Mouse (Mus musculus): ENCODE data around the gene Trhde. TPM values are rescaled to one million over a fixed set of nuclear protein-coding genes. Genes with fewer than 3 reads are reported as not detected.

The Trhde gene
- polyA plus RNA-seq, 1 experiment from 2014 or later, result not detected

DNA sequence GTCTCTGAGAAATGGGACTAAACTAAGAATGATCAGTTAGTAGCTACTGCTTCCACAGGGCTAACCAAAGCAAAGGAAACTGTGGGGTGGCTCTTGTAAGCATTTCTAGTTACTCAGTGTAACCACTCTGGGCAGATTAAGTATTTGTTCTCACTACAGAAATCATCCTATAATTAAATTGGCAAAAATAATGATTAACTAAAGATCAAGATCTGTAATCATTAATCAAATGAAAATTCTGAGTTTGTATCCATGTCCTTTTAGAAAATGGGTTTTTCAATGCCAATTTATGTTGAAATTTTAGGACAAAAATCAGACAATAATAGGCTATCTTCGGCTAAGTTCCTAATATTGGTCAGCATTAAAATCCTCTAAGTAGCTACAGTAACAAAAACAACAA lies 4.4 kb downstream of the Trhde start:
- ATAC-seq (ENCODE audit: extremely low read depth, insufficient number of reproducible peaks, low FRiP score, low TSS enrichment), result no peak
- Histone ChIP-seq H3K36me3 (no peaks in the 10 kb centered on the region), H3K4me2 (no peak overlapping the region), H3K27ac (replicated peaks) (no peak overlapping the region), H3K27me3 (replicated peaks) (peaks cover 59% of the 10 kb centered on the region), H3K4me3 (no peak overlapping the region), H3K4me1 (peaks cover 21% of the 10 kb centered on the region), H3K9me3 (no peaks in the 10 kb centered on the region), H3K9ac (no peak overlapping the region)
- WGBS, result 65% methylated on average over 1 of the region's 1 CpGs

DNA sequence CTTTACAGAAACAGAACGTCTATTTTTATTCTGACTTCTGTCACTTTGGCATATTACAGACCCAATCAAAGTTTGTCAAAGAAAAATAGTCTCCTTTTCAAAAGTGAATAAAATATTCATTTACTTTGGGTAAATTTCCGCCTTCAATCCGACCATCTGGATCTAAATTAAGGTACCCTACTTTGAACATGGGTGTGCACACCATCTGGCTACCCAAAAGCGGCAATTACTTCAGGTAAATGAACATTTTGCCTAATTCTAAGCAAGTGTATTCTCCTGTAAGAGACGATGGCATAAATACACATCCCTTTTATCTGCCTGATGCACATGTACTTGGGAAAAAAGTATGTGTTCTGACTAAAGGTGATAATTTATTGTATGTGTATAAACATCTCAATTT lies 5.2 kb downstream of the Trhde start:
- Histone ChIP-seq H3K4me2 (no peak overlapping the region), H3K27me3 (replicated peaks) (peaks cover 51% of the 10 kb centered on the region), H3K27ac (replicated peaks) (no peak overlapping the region), H3K4me3 (no peak overlapping the region), H3K9ac (no peak overlapping the region), H3K9me3 (no peaks in the 10 kb centered on the region), H3K4me1 (peaks cover 17% of the 10 kb centered on the region), H3K36me3 (no peaks in the 10 kb centered on the region)
- no peak for ATAC-seq (ENCODE audit: extremely low read depth, insufficient number of reproducible peaks, low FRiP score, low TSS enrichment)
- 61% methylated on average over 5 of the region's 5 CpGs for WGBS

DNA sequence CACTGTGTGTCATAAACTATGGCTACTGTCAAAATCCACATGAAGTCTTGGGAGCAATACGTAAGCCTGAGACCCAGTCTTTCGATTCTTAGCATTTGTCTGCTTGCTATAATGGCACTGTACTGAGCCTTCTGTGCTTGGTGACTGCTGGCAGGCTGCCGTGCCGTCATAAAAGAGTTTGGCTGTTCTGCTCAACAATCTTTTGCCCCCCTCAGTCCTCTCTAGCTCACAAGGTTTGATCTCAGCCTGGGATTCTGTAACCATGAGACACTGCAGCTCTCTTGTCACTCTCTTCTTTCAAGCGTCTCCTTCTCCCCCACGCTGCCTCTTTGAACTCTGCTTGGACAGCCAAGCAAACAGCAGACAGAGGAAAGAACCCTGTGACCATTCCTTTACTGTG lies 7.9 kb downstream of the Trhde start:
- Histone ChIP-seq H3K9me3 (no peaks in the 10 kb centered on the region), H3K9ac (no peak overlapping the region), H3K4me1 (no peaks in the 10 kb centered on the region), H3K4me2 (no peak overlapping the region), H3K36me3 (no peaks in the 10 kb centered on the region), H3K4me3 (no peak overlapping the region), H3K27me3 (replicated peaks) (peaks cover 25% of the 10 kb centered on the region), H3K27ac (replicated peaks) (no peak overlapping the region)
- ATAC-seq (ENCODE audit: extremely low read depth, insufficient number of reproducible peaks, low FRiP score, low TSS enrichment), result no peak
- 62% methylated on average over 6 of the region's 6 CpGs for WGBS

DNA sequence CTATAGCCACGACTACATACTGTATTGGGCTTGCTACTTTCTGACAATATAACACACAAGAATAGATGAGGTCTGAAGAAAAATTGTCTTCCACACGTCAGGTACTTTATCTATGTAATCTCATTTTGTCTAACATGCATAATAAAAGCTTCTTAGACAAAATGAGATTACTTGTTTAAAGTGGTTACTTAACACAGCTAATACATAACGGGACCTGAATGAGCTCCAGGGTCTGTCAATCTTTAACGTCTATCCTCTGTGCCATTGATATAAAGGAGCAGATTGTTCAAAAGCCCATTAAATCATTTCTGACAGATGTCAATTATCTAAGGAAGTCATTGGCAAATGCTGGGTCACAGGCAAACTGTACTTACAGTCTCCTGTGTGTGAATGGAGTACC lies 36.2 kb downstream of the Trhde start:
- Histone ChIP-seq H3K4me2 (no peak overlapping the region), H3K4me3 (no peak overlapping the region), H3K4me1 (no peaks in the 10 kb centered on the region), H3K27ac (replicated peaks) (no peak overlapping the region), H3K9ac (no peak overlapping the region), H3K27me3 (replicated peaks) (no peaks in the 10 kb centered on the region), H3K9me3 (no peaks in the 10 kb centered on the region), H3K36me3 (no peaks in the 10 kb centered on the region)
- WGBS, result 68% methylated on average over 4 of the region's 4 CpGs
- ATAC-seq (ENCODE audit: extremely low read depth, insufficient number of reproducible peaks, low FRiP score, low TSS enrichment), result no peak

DNA sequence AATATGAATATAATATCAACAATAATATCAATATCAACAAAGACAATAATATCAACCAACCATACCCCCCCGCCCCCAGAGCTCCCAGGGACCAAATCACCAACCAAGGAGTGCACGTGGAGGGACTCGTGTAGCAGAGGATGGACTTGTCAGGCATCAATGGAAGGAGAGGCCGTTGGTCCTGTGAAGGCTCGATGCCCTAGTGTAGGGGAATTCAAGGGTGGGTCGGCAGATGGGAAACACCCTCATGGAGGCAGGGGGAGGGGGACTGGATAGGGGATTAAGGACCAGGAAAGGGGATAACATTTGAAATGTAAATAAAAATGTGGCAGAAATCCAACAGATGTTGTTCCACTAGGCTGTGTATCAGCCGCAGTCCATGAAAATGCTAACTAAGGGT lies 40.0 kb downstream of the Trhde start:
- Histone ChIP-seq H3K4me3 (no peak overlapping the region), H3K27me3 (replicated peaks) (no peaks in the 10 kb centered on the region), H3K9ac (no peak overlapping the region), H3K36me3 (no peaks in the 10 kb centered on the region), H3K9me3 (no peaks in the 10 kb centered on the region), H3K4me1 (no peaks in the 10 kb centered on the region), H3K4me2 (no peak overlapping the region), H3K27ac (replicated peaks) (no peak overlapping the region)
- WGBS, result 72% methylated on average over 7 of the region's 7 CpGs
- ATAC-seq (ENCODE audit: extremely low read depth, insufficient number of reproducible peaks, low FRiP score, low TSS enrichment), result no peak

DNA sequence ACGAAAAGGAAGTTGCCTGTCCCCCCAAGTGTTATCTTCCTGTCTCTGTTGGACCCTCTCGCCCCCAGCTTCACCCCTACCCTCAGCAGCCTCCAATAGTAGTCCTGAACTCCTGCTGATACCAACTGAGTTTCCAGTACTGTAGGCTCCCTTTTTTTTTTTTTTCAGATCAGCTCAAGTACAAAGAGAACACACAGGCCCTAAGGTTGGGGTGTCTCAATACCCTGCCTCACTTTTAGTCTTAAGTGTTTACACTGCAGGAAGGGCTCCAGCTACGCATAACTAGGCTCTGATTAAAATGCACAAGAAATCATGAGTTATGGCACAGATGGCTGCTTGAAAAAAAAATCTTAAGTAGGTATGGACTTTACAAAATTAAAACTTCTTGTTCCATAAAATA lies 42.9 kb downstream of the Trhde start:
- WGBS, result 50% methylated on average over 3 of the region's 3 CpGs
- H3K27ac ChIP-seq (replicated peaks), result no peak overlapping the region

DNA sequence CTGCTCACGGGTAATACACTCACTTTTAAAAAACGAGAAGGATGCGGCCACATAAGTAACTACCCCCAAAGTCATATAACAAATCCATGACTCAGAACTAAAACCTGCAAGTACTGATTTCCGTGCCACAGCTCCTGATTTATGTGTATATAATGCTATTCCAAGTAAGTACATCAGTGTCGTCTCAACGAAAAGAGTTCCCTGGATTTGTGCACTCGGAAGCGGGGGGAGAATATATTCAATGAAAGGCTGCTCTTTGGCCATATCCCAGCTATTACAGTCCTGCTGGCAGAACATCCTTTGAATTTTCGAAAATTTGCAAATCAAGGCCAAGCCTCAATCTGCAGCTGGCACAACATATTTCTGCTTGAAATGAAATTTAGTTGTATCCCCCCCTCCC lies 43.5 kb downstream of the Trhde start:
- H3K4me2 ChIP-seq, result no peak overlapping the region
- no peak for ATAC-seq (ENCODE audit: extremely low read depth, insufficient number of reproducible peaks, low FRiP score, low TSS enrichment)
- H3K4me3 ChIP-seq, result no peak overlapping the region
- no peaks in the 10 kb centered on the region for H3K4me1 ChIP-seq
- no peaks in the 10 kb centered on the region for H3K36me3 ChIP-seq
- H3K27me3 ChIP-seq (replicated peaks), result no peaks in the 10 kb centered on the region
- no peak overlapping the region for H3K9ac ChIP-seq
- no peak overlapping the region for H3K27ac ChIP-seq (replicated peaks)
- H3K9me3 ChIP-seq, result no peaks in the 10 kb centered on the region
- 74% methylated on average over 9 of the region's 9 CpGs for WGBS

More for the DNA sequence above, 42.9 kb downstream of the Trhde start:
- Histone ChIP-seq H3K9ac (no peak overlapping the region), H3K27me3 (replicated peaks) (no peaks in the 10 kb centered on the region), H3K9me3 (no peaks in the 10 kb centered on the region), H3K4me2 (no peak overlapping the region), H3K4me3 (no peak overlapping the region), H3K4me1 (no peaks in the 10 kb centered on the region), H3K36me3 (no peaks in the 10 kb centered on the region)
- ATAC-seq (ENCODE audit: extremely low read depth, insufficient number of reproducible peaks, low FRiP score, low TSS enrichment), result no peak

DNA sequence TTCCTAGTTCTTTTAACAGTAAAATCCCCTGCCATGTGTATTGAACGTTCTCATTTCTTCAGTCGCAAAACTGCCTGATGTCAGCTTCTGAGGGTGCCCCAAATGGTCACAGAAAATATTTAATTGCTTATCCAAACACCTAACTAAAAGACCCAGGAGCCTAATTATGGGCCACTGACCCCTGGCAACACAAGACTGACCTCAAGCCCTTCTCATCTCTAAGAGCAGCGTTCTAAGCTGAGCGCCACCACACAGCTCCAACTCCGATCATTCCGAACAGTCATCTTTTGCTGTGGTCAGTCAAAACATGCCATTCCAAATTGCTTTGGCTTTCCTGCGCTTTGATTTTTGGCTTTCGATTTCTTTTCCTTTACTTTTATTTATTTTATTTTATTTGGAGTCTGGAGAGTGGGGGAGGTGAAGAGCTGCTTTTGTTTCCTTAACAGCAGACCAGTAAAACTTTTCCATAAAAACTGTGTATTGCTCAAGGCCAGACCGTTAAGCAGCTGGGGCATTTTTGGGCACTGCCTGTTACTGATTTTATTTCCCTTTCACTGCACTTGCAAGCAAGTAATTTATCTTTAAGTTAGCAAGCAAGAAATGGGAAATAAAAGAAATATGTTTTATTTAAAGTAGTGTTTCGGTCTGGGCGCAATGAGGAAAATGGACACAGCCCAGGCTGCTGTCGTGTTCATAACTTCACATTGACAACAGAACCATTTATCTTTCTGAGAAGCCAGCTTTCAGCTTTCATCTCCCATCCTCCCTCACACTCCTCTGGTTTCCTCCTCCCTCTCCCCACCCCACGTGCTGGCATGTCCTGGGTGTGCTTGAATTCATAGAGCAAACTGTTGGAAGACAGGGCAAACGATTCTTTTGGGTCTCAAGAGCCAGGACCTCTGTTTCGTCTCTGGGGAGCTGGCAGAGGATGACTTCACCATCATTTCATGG lies 59.1 kb downstream of the Trhde start:
- Histone ChIP-seq H3K27ac (replicated peaks) (no peak overlapping the region), H3K9ac (no peak overlapping the region), H3K27me3 (replicated peaks) (no peaks in the 10 kb centered on the region), H3K4me2 (no peak overlapping the region), H3K4me3 (no peak overlapping the region), H3K36me3 (no peaks in the 10 kb centered on the region), H3K9me3 (no peaks in the 10 kb centered on the region), H3K4me1 (no peaks in the 10 kb centered on the region)
- ATAC-seq (ENCODE audit: extremely low read depth, insufficient number of reproducible peaks, low FRiP score, low TSS enrichment), result no peak
- WGBS, result 58% methylated on average over 15 of the region's 15 CpGs

DNA sequence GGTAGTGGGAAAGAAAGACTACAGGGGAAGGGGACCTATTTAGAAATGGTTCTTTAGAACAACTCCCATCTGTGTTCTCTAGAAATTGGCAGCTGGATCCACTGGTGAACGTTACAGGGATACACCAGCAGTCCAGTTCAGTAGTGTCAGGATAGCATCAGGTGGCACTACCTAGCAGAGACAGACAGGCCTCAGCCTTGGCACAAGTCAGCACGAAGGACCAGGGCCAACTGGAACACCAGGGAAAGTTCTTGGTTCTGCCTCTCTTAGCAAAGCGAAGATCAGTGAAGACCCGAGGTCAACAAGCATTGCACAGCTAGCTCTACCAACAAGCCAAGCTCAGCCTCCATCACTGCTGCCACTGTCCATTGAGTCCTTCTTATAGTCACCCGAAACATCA lies 62.2 kb downstream of the Trhde start:
- no peak for ATAC-seq (ENCODE audit: extremely low read depth, insufficient number of reproducible peaks, low FRiP score, low TSS enrichment)

DNA sequence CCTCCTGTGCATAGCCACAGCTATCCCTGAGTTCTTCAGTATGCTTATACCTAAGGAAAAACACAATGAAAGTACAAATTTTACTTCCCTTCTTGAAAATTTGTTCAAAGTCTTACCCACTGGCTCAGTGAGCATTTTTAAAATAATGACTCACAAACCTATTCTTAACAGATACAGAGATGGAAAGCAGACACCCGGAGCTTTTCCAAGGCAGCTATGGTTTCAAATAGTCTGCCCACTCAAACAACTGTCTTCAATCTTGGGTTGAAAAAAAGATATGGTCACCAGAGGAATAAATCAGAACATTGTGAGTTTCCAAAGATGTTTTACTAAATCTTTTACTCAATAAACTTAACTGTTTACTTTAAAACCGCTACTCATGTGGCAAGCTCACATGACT lies 64.5 kb downstream of the Trhde start:
- no peak overlapping the region for H3K27ac ChIP-seq (replicated peaks)
- H3K9ac ChIP-seq, result no peak overlapping the region
- 77% methylated on average over 2 of the region's 2 CpGs for WGBS
- no peaks in the 10 kb centered on the region for H3K36me3 ChIP-seq
- no peak overlapping the region for H3K4me2 ChIP-seq
- no peaks in the 10 kb centered on the region for H3K9me3 ChIP-seq
- H3K27me3 ChIP-seq (replicated peaks), result no peaks in the 10 kb centered on the region
- H3K4me1 ChIP-seq, result no peaks in the 10 kb centered on the region
- H3K4me3 ChIP-seq, result no peak overlapping the region
- ATAC-seq (ENCODE audit: extremely low read depth, insufficient number of reproducible peaks, low FRiP score, low TSS enrichment), result no peak

More for the DNA sequence above, 62.2 kb downstream of the Trhde start:
- no peaks in the 10 kb centered on the region for H3K9me3 ChIP-seq
- no peak overlapping the region for H3K4me2 ChIP-seq
- no peak overlapping the region for H3K27ac ChIP-seq (replicated peaks)
- no peak overlapping the region for H3K9ac ChIP-seq
- 73% methylated on average over 5 of the region's 5 CpGs for WGBS
- H3K4me1 ChIP-seq, result no peaks in the 10 kb centered on the region
- no peaks in the 10 kb centered on the region for H3K36me3 ChIP-seq
- H3K4me3 ChIP-seq, result no peak overlapping the region
- no peaks in the 10 kb centered on the region for H3K27me3 ChIP-seq (replicated peaks)

DNA sequence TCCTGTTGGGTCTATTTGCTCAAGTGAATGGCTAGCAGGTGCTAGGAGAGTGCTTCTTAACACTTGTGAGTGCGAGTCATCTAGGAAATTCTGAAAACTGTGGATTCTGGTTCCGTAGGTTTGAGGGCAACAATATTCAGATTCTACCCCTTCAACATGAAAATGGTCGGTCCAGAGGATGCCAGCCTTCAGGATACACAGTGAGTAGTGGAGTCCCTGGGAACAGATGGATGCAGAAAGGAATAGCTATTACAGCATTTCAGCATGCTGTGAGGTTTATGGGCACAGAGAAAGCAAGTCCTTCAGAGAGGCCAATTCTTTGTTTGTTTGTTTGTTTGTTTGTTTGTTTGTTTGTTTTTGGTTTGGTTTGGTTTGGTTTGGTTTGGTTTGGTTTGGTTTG lies 65.7 kb downstream of the Trhde start:
- no peaks in the 10 kb centered on the region for H3K27me3 ChIP-seq (replicated peaks)
- no peak for ATAC-seq (ENCODE audit: extremely low read depth, insufficient number of reproducible peaks, low FRiP score, low TSS enrichment)
- whole genome bisulfite sequencing, result 80% methylated on average over 3 of the region's 3 CpGs
- no peak overlapping the region for H3K4me3 ChIP-seq
- no peaks in the 10 kb centered on the region for H3K9me3 ChIP-seq
- H3K36me3 ChIP-seq, result no peaks in the 10 kb centered on the region
- no peak overlapping the region for H3K27ac ChIP-seq (replicated peaks)
- no peaks in the 10 kb centered on the region for H3K4me1 ChIP-seq
- no peak overlapping the region for H3K9ac ChIP-seq
- no peak overlapping the region for H3K4me2 ChIP-seq

DNA sequence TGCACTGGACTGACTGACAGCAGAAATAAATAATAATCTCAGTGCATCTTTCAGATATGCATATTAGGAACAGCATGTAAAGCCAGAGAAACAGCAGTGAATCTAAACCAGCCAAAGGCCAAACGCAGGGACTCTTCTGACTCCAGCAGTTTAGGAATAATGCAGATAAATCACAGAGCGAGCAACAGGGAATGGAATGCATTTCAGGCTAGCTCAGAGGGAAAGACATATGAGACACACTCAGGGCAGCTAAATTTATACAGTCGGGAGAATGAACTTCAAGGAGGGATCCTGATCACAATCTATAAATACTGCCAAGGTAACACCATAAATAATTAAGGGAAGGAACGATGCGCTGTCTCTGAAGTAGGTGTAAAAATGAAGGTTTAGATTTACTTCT lies 66.4 kb downstream of the Trhde start:
- H3K27me3 ChIP-seq (replicated peaks), result no peaks in the 10 kb centered on the region
- 53% methylated on average over 5 of the region's 5 CpGs for WGBS
- H3K4me1 ChIP-seq, result no peaks in the 10 kb centered on the region
- H3K4me3 ChIP-seq, result no peak overlapping the region
- H3K9me3 ChIP-seq, result no peaks in the 10 kb centered on the region
- H3K4me2 ChIP-seq, result no peak overlapping the region
- H3K36me3 ChIP-seq, result no peaks in the 10 kb centered on the region
- ATAC-seq (ENCODE audit: extremely low read depth, insufficient number of reproducible peaks, low FRiP score, low TSS enrichment), result no peak
- H3K27ac ChIP-seq (replicated peaks), result no peak overlapping the region
- H3K9ac ChIP-seq, result no peak overlapping the region

All from heart, embryonic 13.5 days (tissue).